Mouse (Mus musculus) kidney, embryonic 15.5 days (tissue): ENCODE results near the gene Tfeb. TPM values are rescaled to one million over a fixed set of nuclear protein-coding genes. Genes with fewer than 3 reads are reported as not detected.
A peak's percentile ranks its signal among the peaks of the same experiment; 100 is the strongest.

ENCODE experiments used
- ATAC-seq: fragments of 200-750 bp; cut with Nextera tagmentation; replicated peaks from 2 replicates; pipeline ENCODE4 v1.8.0; 2017; ENCODE audit warnings: moderate TSS enrichment; ENCODE audit not compliant: low FRiP score
- H3K27ac ChIP-seq: fragments of 300-500 bp; sonication (generic); 2 replicates; pipeline ENCODE4 v1.5.1; 2015; ENCODE audit warnings: mild to moderate bottlenecking, inconsistent platforms
- H3K27me3 ChIP-seq: fragments of 300-500 bp; sonication (generic); 2 replicates; pipeline ENCODE4 v1.6.1; 2015; ENCODE audit warnings: inconsistent platforms
- H3K36me3 ChIP-seq: fragments of 300-500 bp; sonication (generic); 2 replicates; pipeline ENCODE4 v1.6.1; 2015; ENCODE audit warnings: inconsistent platforms
- H3K4me1 ChIP-seq: fragments of 300-500 bp; sonication (generic); 2 replicates; pipeline ENCODE4 v1.6.1; 2015; ENCODE audit warnings: inconsistent platforms
- H3K4me2 ChIP-seq: fragments of 300-500 bp; sonication (generic); 2 replicates; pipeline ENCODE4 v1.6.1; 2015; ENCODE audit warnings: moderate library complexity, mild to moderate bottlenecking, inconsistent platforms
- H3K4me3 ChIP-seq: fragments of 300-500 bp; sonication (generic); replicated peaks from 2 replicates; pipeline ENCODE4 v1.5.1; 2015; ENCODE audit warnings: mild to moderate bottlenecking, inconsistent platforms
- H3K9ac ChIP-seq: fragments of 300-500 bp; sonication (generic); 2 replicates; pipeline ENCODE4 v1.6.1; 2015; ENCODE audit warnings: mild to moderate bottlenecking, inconsistent platforms
- H3K9me3 ChIP-seq: fragments of 300-500 bp; sonication (generic); replicated peaks from 2 replicates; pipeline ENCODE4 v1.6.1; 2016; ENCODE audit warnings: inconsistent platforms
- WGBS: fragments of 180-500 bp; shearing (Covaris S2); methylation state at CpG from one replicate; pipeline ENCODE4 v1.1.7; 2015; ENCODE audit warnings: mixed read lengths; 5-methylcytosine and 5-hydroxymethylcytosine counted together
- polyA plus RNA-seq: library from polyadenylated mRNA; unstranded; fragments of >200 nt; fragmentation: Nextera tagmentation; extraction: Ambion mirVana; gene quantifications from 2 replicates; pipeline ENCODE4 v1.2.1, GENCODE M21; 2015

Tfeb gene
- polyA plus RNA-seq, 1 experiment from 2014 or later = 15.2 TPM

- Histone ChIP-seq H3K27ac (peak overlapping the region; percentile 56; the same call in 1 of the 2 replicates), H3K27me3 (no peaks in the 10 kb centered on the region), H3K9me3 (no peaks in the 10 kb centered on the region), H3K4me2 (no peak overlapping the region), H3K4me1 (peaks cover 18% of the 10 kb centered on the region), H3K36me3 (no peaks in the 10 kb centered on the region), H3K4me3 (no peak overlapping the region), H3K9ac (no peak overlapping the region)
- WGBS = 81% methylated on average over 7 of the region's 7 CpGs
- no peak for ATAC-seq
Measured at GRCm38 (mm10) chr17:47762028-47762427, 25.2 kb downstream of the Tfeb start.

DNA sequence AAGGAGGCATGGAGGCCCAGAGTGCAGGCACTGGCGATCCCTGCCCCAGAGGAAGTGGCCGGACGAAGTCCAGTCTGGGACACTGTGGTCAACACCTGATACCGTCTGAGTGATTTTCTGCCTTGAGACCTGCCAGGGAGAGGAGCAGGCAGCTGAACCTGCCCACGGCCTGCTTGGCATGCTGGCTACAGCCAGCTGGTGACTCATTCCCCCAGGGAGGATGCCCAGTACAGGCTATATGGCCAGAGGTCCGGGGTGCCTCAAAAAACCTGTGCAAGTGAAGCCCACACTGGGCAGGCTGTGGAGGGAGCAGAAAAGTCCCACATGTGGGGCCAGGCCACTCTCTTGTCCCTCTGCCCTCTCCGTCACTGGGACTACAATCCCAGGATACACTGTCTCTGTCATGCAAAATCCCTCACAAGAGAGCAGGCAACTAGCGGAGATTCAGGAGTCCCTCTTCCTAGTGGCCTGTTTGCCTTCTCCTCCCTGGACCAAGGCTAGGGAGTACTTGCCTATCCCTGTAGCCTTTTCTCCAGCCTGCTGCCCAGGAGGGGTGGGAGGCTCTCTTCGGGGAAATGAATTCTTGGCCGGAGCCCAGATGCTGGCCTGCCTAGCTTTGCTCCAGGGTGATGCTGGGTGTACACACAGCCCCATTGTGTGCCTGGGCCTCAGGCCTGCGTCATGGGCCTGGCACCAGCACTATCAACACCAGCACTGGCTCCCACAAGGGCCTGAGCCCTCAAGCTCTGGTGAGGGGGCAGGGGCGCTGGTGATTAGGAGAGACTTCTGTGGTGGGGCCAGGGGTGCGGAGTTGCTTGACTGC lies 25.9 kb downstream of the Tfeb start:
- ATAC-seq = peak; percentile 46; the same call in 1 of the 2 replicates

GRCm38 (mm10) chr17:47765986-47766385 lies 29.2 kb downstream of the Tfeb start:
- H3K4me3 ChIP-seq = no peak overlapping the region
- no peaks in the 10 kb centered on the region for H3K9me3 ChIP-seq
- H3K27me3 ChIP-seq = no peaks in the 10 kb centered on the region
- 75% methylated on average over 4 of the region's 4 CpGs for WGBS
- H3K27ac ChIP-seq = no peak overlapping the region
- H3K36me3 ChIP-seq = no peaks in the 10 kb centered on the region
- ATAC-seq = no peak
- H3K9ac ChIP-seq = no peak overlapping the region
- H3K4me1 ChIP-seq = peaks cover 28% of the 10 kb centered on the region
- H3K4me2 ChIP-seq = no peak overlapping the region

More for the DNA sequence above, 25.9 kb downstream of the Tfeb start:
- WGBS = 61% methylated on average over 13 of the region's 13 CpGs
- no peak overlapping the region for H3K4me2 ChIP-seq
- no peaks in the 10 kb centered on the region for H3K9me3 ChIP-seq
- no peaks in the 10 kb centered on the region for H3K36me3 ChIP-seq
- H3K27ac ChIP-seq = peak overlapping the region; percentile 56
- peaks cover 17% of the 10 kb centered on the region for H3K4me1 ChIP-seq
- no peaks in the 10 kb centered on the region for H3K27me3 ChIP-seq
- H3K4me3 ChIP-seq = no peak overlapping the region
- no peak overlapping the region for H3K9ac ChIP-seq

GRCm38 (mm10) chr17:47766407-47767043 lies 29.7 kb downstream of the Tfeb start:
- WGBS = 84% methylated on average over 6 of the region's 6 CpGs
- Histone ChIP-seq H3K27me3 (no peaks in the 10 kb centered on the region), H3K4me3 (no peak overlapping the region), H3K4me1 (peaks cover 28% of the 10 kb centered on the region), H3K9ac (no peak overlapping the region), H3K36me3 (no peaks in the 10 kb centered on the region), H3K9me3 (no peaks in the 10 kb centered on the region), H3K4me2 (no peak overlapping the region), H3K27ac (no peak overlapping the region)
- no peak for ATAC-seq

GRCm38 (mm10) chr17:47767081-47767455 lies 30.2 kb downstream of the Tfeb start:
- Histone ChIP-seq H3K4me2 (no peak overlapping the region), H3K4me1 (peaks cover 26% of the 10 kb centered on the region), H3K4me3 (no peak overlapping the region), H3K27me3 (no peaks in the 10 kb centered on the region), H3K36me3 (no peaks in the 10 kb centered on the region), H3K27ac (no peak overlapping the region), H3K9ac (no peak overlapping the region), H3K9me3 (0 out of 2 replicates have a peak, but pooled peaks cover under 1% of the 10 kb centered on the region)
- ATAC-seq = no peak
- 61% methylated on average over 2 of the region's 2 CpGs for WGBS

DNA sequence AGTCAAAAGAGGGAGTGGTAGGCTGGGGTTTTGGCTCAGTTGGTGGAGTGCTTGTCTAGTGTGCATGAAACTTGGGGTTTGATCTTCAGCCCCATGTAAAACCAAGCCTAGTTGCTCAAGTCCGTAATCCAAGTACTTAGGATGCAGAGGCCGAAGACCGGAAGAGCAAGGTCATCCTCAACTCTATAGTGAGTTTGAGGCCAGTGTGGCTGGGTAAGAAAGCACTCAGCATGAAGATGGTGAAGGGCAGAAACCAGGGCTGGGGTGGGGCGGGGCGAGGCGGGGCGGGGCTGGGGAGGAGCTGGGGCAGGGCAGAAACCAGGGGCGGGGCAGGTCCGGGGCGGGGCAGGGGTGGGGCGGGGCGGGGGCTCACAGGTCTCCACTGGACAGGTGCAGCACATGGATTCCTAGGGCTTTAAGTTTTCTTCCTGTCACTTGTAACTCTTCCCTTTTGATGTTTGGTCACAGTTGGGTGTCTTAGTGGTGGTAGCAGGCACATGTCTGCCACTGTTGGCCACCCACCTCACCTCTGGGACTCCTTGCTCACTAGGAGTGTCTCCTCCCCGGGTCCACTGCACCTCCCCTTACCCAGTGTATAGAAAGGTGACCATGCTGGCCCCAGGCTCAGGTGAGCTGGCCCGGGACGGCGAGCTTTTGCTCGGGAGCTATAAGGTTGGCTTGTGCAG lies 30.8 kb downstream of the Tfeb start:
- H3K27me3 ChIP-seq = no peaks in the 10 kb centered on the region
- WGBS = 37% methylated on average over 17 of the region's 17 CpGs
- peaks cover 21% of the 10 kb centered on the region for H3K4me1 ChIP-seq
- no peak overlapping the region for H3K9ac ChIP-seq
- no peak for ATAC-seq
- H3K4me2 ChIP-seq = no peak overlapping the region
- 0 out of 2 replicates have a peak, but pooled peaks cover 4% of the 10 kb centered on the region for H3K9me3 ChIP-seq
- H3K36me3 ChIP-seq = no peaks in the 10 kb centered on the region
- H3K4me3 ChIP-seq = no peak overlapping the region
- H3K27ac ChIP-seq = no peak overlapping the region

DNA sequence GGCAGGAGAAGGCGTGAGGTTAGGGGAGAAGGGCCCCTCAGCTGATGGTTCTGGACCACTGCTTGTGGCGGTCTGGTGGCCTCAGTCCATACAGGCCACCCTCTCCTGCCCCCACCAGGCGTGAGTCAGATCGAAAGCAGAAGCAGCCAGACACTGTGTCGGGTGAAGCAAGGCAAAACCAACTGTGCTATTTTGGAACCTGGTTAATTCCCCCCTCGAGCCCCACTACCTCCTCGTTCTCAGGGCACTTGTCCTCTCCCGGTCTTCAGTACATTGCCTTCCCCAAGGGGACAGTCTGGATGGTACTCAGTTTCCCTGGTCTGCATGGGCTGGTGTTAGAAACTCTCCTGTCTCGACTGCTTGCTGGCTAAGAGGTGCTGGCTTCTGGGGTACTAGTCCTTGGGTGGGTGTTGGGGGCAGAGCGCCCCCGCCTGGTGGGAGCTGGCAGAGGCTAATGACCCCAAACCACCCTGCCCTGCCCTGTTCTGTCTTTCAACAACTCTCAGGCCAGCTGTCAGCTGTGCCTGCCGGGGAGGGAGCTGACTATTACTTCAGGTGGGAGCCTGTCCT lies 32.0 kb downstream of the Tfeb start:
- 0 out of 2 replicates have a peak, but pooled peaks cover 7% of the 10 kb centered on the region for H3K9me3 ChIP-seq
- no peak overlapping the region for H3K4me2 ChIP-seq
- peaks cover 17% of the 10 kb centered on the region for H3K4me1 ChIP-seq
- 41% methylated on average over 12 of the region's 12 CpGs for WGBS
- no peak overlapping the region for H3K27ac ChIP-seq
- no peak overlapping the region for H3K9ac ChIP-seq
- no peak for ATAC-seq
- H3K27me3 ChIP-seq = no peaks in the 10 kb centered on the region
- H3K36me3 ChIP-seq = no peaks in the 10 kb centered on the region
- no peak overlapping the region for H3K4me3 ChIP-seq

DNA sequence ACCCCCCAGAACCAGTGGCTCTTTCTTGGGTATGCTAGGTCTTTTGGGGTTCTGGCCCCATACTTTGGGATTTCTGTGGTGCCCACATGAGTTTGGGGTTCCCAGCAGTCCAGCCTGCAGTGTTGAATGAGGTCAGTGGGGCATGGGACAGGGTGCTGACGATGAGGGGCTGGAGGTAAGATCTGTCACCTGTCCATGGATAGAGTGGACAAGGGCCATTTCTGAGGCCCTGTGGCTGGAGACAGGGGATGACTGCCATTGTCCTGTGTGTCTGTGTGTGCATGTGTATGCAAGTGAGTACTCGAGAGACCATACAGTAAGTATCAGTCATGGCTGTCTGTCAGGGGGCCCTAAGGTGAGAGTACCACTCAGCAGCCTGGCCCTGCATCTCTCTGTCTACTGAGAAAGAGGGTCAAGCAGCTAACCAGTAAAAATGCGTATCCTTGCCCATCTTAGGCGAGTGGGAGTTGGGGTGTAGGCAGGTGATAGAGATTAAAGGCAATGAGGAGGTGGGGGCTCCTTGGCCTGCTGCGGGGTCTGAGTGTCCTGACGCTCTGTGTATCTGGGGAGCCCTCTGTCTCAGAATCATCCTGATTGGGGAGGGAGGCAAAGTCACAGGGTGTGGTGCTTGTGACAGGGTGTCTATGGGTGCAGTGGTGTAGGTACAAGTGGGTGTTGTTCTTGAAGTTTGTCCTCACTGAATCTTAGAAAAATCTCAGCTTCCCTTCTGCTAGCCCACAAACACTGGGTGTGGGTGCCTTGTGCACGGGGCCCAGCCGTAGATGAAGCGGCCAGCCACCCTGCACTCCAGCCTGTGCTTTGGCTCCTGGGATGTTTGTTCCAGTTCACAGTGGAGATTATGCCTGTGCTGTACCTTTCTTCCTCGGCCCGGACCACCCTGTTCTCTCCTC lies 32.8 kb downstream of the Tfeb start:
- Histone ChIP-seq H3K27me3 (no peaks in the 10 kb centered on the region), H3K27ac (no peak overlapping the region), H3K9ac (no peak overlapping the region), H3K36me3 (no peaks in the 10 kb centered on the region), H3K4me1 (peaks cover 19% of the 10 kb centered on the region), H3K4me2 (no peak overlapping the region), H3K4me3 (no peak overlapping the region), H3K9me3 (0 out of 2 replicates have a peak, but pooled peaks cover 7% of the 10 kb centered on the region)
- WGBS = 73% methylated on average over 11 of the region's 11 CpGs
- ATAC-seq = no peak

GRCm38 (mm10) chr17:47773604-47774003 lies 36.8 kb downstream of the Tfeb start:
- 0 out of 2 replicates have a peak, but pooled peaks cover 7% of the 10 kb centered on the region for H3K9me3 ChIP-seq
- no peaks in the 10 kb centered on the region for H3K36me3 ChIP-seq
- H3K9ac ChIP-seq = no peak overlapping the region
- peak; percentile 56 for ATAC-seq
- H3K27ac ChIP-seq = peak overlapping the region; percentile 45; the same call in 1 of the 2 replicates
- peaks cover 15% of the 10 kb centered on the region for H3K4me1 ChIP-seq
- H3K4me3 ChIP-seq = no peak overlapping the region
- H3K4me2 ChIP-seq = no peak overlapping the region
- 19% methylated on average over 6 of the region's 6 CpGs for WGBS
- H3K27me3 ChIP-seq = no peaks in the 10 kb centered on the region

DNA sequence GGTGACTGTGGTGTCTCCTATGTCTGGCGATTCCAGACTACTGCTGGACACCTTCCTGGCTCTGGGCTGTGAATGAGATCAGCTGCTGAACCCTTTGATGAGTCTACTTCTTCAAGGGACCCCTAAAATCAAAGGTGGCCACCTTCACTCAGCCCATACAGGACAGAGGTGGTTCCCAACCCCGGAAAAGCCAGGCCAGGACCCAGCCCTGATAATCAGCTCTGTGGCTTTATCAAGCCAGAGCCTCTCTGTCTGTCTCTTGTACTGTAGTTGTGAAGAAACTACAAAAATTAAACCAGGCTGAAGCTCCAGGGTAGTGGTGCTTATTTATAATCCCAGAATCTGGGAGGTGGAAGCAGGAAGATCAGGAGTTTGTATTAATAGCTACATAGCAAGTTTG lies 40.3 kb downstream of the Tfeb start:
- H3K27ac ChIP-seq = no peak overlapping the region
- no peak for ATAC-seq
- no peak overlapping the region for H3K4me2 ChIP-seq
- H3K4me1 ChIP-seq = peaks cover 8% of the 10 kb centered on the region
- H3K27me3 ChIP-seq = no peaks in the 10 kb centered on the region
- H3K36me3 ChIP-seq = no peaks in the 10 kb centered on the region
- 47% methylated on average over 2 of the region's 2 CpGs for WGBS
- 0 out of 2 replicates have a peak, but pooled peaks cover 6% of the 10 kb centered on the region for H3K9me3 ChIP-seq
- H3K4me3 ChIP-seq = no peak overlapping the region
- no peak overlapping the region for H3K9ac ChIP-seq

DNA sequence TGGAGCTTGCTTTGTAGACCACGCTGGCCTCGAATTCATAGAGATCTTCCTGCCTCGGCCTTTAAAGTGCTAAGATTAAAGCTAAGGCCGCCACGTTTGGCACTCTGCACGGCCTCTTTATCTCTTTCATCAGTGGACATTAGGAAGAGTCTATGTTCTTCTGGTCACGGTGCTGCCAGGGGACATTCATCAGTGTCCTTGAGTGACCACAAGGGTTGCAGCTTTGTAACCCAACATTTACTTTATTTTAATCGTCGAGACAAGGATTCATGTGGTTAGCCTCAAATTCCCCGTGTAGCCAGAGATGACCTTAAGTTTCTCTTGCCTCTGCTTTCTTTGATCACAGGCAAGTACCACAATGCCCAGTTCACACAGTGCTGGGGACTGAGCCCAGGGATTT lies 43.6 kb downstream of the Tfeb start:
- no peaks in the 10 kb centered on the region for H3K9me3 ChIP-seq
- WGBS = 82% methylated on average over 10 of the region's 10 CpGs
- 0 out of 2 replicates have a peak, but pooled peaks cover 4% of the 10 kb centered on the region for H3K4me1 ChIP-seq
- H3K27me3 ChIP-seq = no peaks in the 10 kb centered on the region
- no peak overlapping the region for H3K9ac ChIP-seq
- ATAC-seq = no peak
- H3K4me3 ChIP-seq = no peak overlapping the region
- no peak overlapping the region for H3K27ac ChIP-seq
- H3K4me2 ChIP-seq = no peak overlapping the region
- no peaks in the 10 kb centered on the region for H3K36me3 ChIP-seq
